Mouse (Mus musculus): ENCODE results near the gene Brap. TPM values are rescaled to one million over a fixed set of nuclear protein-coding genes. Genes with fewer than 3 reads are reported as not detected.

Brap gene
- total RNA-seq, 2 experiments from 2014 or later: 27.3 to 30.2 TPM

DNA sequence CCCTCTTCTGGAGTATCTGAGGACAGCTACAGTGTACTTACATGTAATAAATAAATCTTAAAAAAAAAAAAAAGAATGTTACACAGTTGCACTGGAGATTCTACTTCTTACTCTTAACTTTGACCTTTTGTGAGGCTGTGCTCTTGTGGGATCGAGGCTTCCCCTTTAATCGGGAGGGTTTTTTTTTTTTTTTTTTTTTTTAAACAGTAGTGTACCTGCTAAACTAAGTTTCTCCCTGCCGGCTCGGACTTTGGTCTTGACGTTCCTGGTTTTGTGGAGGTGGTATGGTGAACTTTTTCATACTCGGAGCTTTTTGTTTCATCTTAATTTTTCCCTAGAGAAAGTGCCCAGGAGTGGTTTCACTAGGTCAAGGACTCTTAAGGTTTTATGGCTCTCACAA is 54.6 kb downstream of the Brap start:
- DNase-seq: no peak

- no peak for DNase-seq
Measured at GRCm38 (mm10) chr5:121718462-121718861, 58.1 kb downstream of the Brap start.

GRCm38 (mm10) chr5:121720888-121721585 is 60.7 kb downstream of the Brap start:
- no peak for DNase-seq

GRCm38 (mm10) chr5:121721841-121722240 is 61.5 kb downstream of the Brap start:
- no peak for DNase-seq

DNA sequence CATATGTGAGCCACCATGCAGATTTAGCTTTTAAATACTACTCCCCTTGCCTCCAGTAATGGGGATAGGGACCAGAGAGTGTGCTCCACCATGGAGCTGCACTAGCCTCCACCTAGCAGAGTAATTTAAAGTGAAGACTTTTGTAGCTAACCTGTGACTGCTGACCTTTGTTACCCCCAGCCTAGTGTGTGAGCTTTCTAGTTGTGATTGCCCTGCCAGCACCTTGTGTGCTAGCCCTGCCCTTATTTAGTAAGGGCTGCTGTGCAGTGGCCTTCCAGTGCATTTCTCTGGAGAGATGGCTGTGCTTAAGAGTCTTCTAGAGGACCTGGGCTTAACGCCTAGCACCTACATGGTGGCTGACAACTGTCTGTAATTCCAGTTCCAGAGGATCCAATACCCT is 64.3 kb downstream of the Brap start:
- no peak for DNase-seq

DNA sequence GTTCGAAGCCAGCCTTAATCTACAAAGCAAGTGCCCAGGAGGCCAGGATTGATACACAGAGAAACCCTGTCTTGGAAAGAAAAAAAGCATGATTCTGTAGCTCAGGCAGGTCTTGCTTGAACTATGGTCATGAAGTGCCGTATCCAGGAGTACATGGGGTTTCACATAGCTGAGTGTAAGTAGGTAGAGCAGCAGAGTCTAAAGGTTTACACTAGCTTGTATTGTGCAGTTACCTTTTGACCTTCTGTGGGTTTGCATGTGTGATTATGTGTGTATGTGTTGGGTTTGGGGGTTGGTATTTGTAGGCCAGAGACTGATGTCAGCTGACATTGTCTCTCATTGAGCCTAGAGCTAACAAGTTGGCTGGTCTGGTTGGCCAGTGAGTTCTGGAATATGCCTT is 69.7 kb downstream of the Brap start:
- no peak for DNase-seq

- DNase-seq: no peak
Measured at GRCm38 (mm10) chr5:121736641-121737040, 76.3 kb downstream of the Brap start.

Other genes with a start within 250 kb of the Brap start
- 1 to 10 TPM; 4.6 to 5.0 TPM for gene Tmem116, start 208.7 kb upstream of the Brap start, total RNA-seq (2021)
- 10 to 100 TPM; 37.0 to 41.9 TPM for gene Erp29, start 208.1 kb upstream of the Brap start, total RNA-seq (2021)
- gene Adam1b, start 157.1 kb upstream of the Brap start, total RNA-seq (2021): not detected
- 1 to 10 TPM; 1.9 to 2.0 TPM for gene Adam1a, start 115.1 kb upstream of the Brap start, total RNA-seq (2021)
- gene Gm42878, start 115.1 kb upstream of the Brap start, total RNA-seq (2021): not detected
- 10 to 100 TPM; 76.7 to 79.9 TPM for gene Mapkapk5, start 114.7 kb upstream of the Brap start, total RNA-seq (2021)
- 100 to 1,000 TPM; 154 to 157 TPM for gene Aldh2, start 66.7 kb upstream of the Brap start, total RNA-seq (2021)
- gene Acad12, start 41.6 kb upstream of the Brap start, total RNA-seq (2021): 10 to 100 TPM; 22.2 to 22.3 TPM
- gene Acad10, start within 50 bp of the Brap start, total RNA-seq (2021): 1 to 10 TPM; 7.3 to 9.3 TPM
- gene Atxn2, start 50.8 kb downstream of the Brap start, total RNA-seq (2021): 10 to 100 TPM; 94.1 to 97.6 TPM
- 10 to 100 TPM; 12.1 to 14.9 TPM for gene Sh2b3, start 177.1 kb downstream of the Brap start, total RNA-seq (2021)
- gene Pheta1, start 188.4 kb downstream of the Brap start, total RNA-seq (2021): 1 to 10 TPM; 4.3 to 4.9 TPM